Mouse (Mus musculus): ENCODE measurements around the gene Kansl2. TPM values are rescaled to one million over a fixed set of nuclear protein-coding genes. Genes with fewer than 3 reads are reported as not detected.

Kansl2 gene
- polyA plus RNA-seq, 1 experiment from 2014 or later, result 138 TPM

DNA sequence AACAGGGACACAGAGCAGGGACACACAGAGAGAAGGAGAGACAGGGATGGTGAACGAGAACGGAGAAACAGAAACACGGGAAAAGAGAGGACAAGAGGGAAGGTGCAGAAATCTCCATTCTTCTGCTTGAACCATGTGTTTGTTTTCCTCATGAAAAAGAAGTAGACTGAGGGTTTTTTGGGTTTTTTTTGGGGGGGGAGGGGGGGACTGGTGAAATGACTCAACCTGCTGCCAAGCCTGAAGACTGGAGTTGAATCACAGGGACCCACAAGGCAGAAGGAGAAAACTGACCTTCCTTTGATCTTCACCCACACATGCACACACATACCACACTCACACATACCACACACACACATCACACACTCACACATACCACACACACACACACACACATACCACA is 30.7 kb downstream of the Kansl2 start:
- Histone ChIP-seq H3K4me3 (ENCODE audit: low read depth, low read length) (no peak overlapping the region), H3K36me3 (ENCODE audit: control insufficient read depth, insufficient read depth, low read length) (no peaks in the 10 kb centered on the region), H3K27ac (ENCODE audit: low read depth, low read length) (no peak overlapping the region), H3K4me2 (ENCODE audit: low read depth, low read length, severe bottlenecking) (no peak overlapping the region), H3K27me3 (ENCODE audit: control insufficient read depth, insufficient read depth, low read length) (no peaks in the 10 kb centered on the region), H3K9me3 (ENCODE audit: control insufficient read depth, low read length) (no peaks in the 10 kb centered on the region), H3K9ac (ENCODE audit: low read length) (no peak overlapping the region), H3K4me1 (replicated peaks; ENCODE audit: control insufficient read depth, insufficient read depth, low read length) (no peaks in the 10 kb centered on the region)
- ATAC-seq (replicated peaks; ENCODE audit: low FRiP score) (no peak), DNase-seq (ENCODE audit: low spot score) (no peak)
- 85% methylated on average over 3 of the region's 3 CpGs for WGBS

DNA sequence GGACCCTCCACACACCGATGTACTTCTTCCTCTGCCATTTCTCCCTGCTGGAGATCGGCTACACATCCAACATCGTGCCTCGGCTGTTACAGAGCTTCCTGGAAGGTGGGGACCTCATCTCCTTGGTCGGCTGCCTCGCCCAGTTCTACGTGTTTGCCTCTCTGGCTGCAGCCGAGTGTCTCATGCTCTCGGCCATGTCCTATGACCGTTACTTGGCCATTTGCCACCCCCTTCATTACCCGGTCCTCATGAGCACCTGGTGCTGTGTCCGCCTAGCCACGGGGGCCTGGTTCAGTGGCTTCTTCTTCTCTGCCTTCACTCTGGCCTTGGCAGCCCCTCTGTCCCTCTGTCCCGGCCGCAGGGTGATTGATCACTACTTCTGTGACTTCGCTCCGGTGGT is 36.4 kb downstream of the Kansl2 start:
- H3K9me3 ChIP-seq (ENCODE audit: control insufficient read depth, low read length), result no peaks in the 10 kb centered on the region
- H3K27me3 ChIP-seq (ENCODE audit: control insufficient read depth, insufficient read depth, low read length), result no peaks in the 10 kb centered on the region
- H3K4me3 ChIP-seq (ENCODE audit: low read depth, low read length), result no peak overlapping the region
- H3K36me3 ChIP-seq (ENCODE audit: control insufficient read depth, insufficient read depth, low read length), result no peaks in the 10 kb centered on the region
- DNase-seq (ENCODE audit: low spot score) (no peak), ATAC-seq (replicated peaks; ENCODE audit: low FRiP score) (no peak)
- H3K27ac ChIP-seq (ENCODE audit: low read depth, low read length), result no peak overlapping the region
- H3K4me1 ChIP-seq (replicated peaks; ENCODE audit: control insufficient read depth, insufficient read depth, low read length), result no peaks in the 10 kb centered on the region
- no peak overlapping the region for H3K9ac ChIP-seq (ENCODE audit: low read length)
- no peak overlapping the region for H3K4me2 ChIP-seq (ENCODE audit: low read depth, low read length, severe bottlenecking)
- WGBS, result 90% methylated on average over 17 of the region's 17 CpGs

DNA sequence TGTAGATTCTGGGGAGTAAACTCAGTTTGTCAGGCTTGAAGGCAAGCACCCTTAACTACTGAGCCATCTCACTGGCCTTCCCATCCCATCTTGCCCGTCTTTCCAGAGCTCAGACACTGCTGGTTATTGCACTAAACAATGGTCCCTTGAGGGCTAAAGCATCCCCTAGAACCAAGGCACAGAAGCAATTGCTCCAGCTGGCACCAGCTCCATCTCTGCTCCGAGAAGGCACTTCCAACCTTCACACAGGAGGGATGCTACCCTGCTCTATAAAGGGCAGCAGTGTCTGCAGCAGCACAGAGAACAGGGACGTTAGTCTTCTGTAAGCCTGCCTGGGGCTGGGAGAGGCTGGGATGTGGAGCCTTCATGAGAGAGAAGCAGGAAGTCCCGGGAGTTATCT is 42.0 kb downstream of the Kansl2 start, which contains the start of gene Olfr279:
Gene Olfr279, plus strand, starts transcription at position 301 of the 400 bp plus-strand sequence.
- Histone ChIP-seq H3K4me1 (replicated peaks; ENCODE audit: control insufficient read depth, insufficient read depth, low read length) (no peaks in the 10 kb centered on the region), H3K36me3 (ENCODE audit: control insufficient read depth, insufficient read depth, low read length) (no peaks in the 10 kb centered on the region), H3K4me2 (ENCODE audit: low read depth, low read length, severe bottlenecking) (no peak within 1 kb of the TSS), H3K27me3 (ENCODE audit: control insufficient read depth, insufficient read depth, low read length) (no peaks in the 10 kb centered on the region), H3K9me3 (ENCODE audit: control insufficient read depth, low read length) (no peaks in the 10 kb centered on the region), H3K9ac (ENCODE audit: low read length) (no peak within 1 kb of the TSS), H3K4me3 (ENCODE audit: low read depth, low read length) (no peak within 1 kb of the TSS), H3K27ac (ENCODE audit: low read depth, low read length) (no peak within 1 kb of the TSS)
- 55% methylated on average over 4 of the region's 4 CpGs for WGBS
- ATAC-seq (replicated peaks; ENCODE audit: low FRiP score) (no peak), DNase-seq (ENCODE audit: low spot score) (no peak)

DNA sequence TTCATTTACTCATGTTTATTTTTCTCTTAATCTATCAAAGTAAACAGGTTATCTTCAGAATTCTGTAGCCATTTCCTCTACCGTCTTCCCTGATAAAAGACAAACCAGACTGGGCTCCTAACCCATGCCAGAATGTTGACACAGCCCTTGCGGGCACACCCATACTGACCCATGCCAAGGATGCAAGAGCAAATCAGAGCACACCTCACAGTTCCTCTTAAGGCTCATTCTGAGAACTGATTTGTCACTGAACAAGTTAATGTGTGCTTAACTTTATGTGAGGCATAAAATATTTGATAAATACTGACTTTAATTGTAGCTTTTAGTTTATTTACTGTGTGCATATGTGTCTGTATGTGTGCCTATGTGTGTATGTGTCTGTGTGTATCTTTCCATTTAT is 42.7 kb downstream of the Kansl2 start:
- no peak for ATAC-seq (replicated peaks; ENCODE audit: low FRiP score)
- 86% methylated on average over 2 of the region's 2 CpGs for WGBS
- no peak for DNase-seq (ENCODE audit: low spot score)

DNA sequence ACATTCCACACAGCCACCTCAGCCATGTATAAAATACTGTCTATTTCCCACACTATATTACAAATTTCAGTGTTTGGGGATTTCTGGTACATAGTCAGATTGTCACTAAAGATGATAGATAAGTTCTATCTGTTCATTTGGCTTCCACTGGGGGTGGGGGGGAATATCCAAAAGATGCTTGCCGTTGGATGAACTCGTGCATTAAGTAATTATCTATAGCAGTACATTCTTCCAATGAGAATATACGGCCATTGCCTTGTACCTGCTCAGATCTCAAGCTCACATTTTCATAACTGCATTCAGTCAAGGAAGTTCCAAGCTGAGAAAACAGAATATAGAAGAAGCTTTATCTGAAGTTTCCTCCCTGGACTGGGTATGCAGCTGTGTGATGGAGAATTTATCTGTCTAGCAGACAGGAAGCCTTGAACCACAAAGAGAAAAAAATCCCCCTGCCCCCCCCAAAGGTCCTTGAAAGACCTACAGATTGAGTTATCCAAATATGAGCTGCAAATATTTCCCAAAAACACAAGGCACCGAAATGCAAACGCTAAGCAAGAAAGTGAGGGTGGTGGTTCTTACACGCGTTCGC is 47.5 kb downstream of the Kansl2 start:
- WGBS, result 96% methylated on average over 8 of the region's 8 CpGs
- Histone ChIP-seq H3K36me3 (ENCODE audit: control insufficient read depth, insufficient read depth, low read length) (no peaks in the 10 kb centered on the region), H3K4me1 (replicated peaks; ENCODE audit: control insufficient read depth, insufficient read depth, low read length) (no peaks in the 10 kb centered on the region), H3K9me3 (ENCODE audit: control insufficient read depth, low read length) (no peaks in the 10 kb centered on the region), H3K4me2 (ENCODE audit: low read depth, low read length, severe bottlenecking) (no peak overlapping the region), H3K4me3 (ENCODE audit: low read depth, low read length) (no peak overlapping the region), H3K9ac (ENCODE audit: low read length) (no peak overlapping the region), H3K27me3 (ENCODE audit: control insufficient read depth, insufficient read depth, low read length) (no peaks in the 10 kb centered on the region), H3K27ac (ENCODE audit: low read depth, low read length) (no peak overlapping the region)
- DNase-seq (ENCODE audit: low spot score) (no peak), ATAC-seq (replicated peaks; ENCODE audit: low FRiP score) (no peak)

More for the DNA sequence above, 42.7 kb downstream of the Kansl2 start:
- no peaks in the 10 kb centered on the region for H3K4me1 ChIP-seq (replicated peaks; ENCODE audit: control insufficient read depth, insufficient read depth, low read length)
- H3K4me3 ChIP-seq (ENCODE audit: low read depth, low read length), result no peak overlapping the region
- H3K9me3 ChIP-seq (ENCODE audit: control insufficient read depth, low read length), result no peaks in the 10 kb centered on the region
- no peaks in the 10 kb centered on the region for H3K36me3 ChIP-seq (ENCODE audit: control insufficient read depth, insufficient read depth, low read length)
- no peak overlapping the region for H3K4me2 ChIP-seq (ENCODE audit: low read depth, low read length, severe bottlenecking)
- H3K27ac ChIP-seq (ENCODE audit: low read depth, low read length), result no peak overlapping the region
- H3K9ac ChIP-seq (ENCODE audit: low read length), result no peak overlapping the region
- no peaks in the 10 kb centered on the region for H3K27me3 ChIP-seq (ENCODE audit: control insufficient read depth, insufficient read depth, low read length)

DNA sequence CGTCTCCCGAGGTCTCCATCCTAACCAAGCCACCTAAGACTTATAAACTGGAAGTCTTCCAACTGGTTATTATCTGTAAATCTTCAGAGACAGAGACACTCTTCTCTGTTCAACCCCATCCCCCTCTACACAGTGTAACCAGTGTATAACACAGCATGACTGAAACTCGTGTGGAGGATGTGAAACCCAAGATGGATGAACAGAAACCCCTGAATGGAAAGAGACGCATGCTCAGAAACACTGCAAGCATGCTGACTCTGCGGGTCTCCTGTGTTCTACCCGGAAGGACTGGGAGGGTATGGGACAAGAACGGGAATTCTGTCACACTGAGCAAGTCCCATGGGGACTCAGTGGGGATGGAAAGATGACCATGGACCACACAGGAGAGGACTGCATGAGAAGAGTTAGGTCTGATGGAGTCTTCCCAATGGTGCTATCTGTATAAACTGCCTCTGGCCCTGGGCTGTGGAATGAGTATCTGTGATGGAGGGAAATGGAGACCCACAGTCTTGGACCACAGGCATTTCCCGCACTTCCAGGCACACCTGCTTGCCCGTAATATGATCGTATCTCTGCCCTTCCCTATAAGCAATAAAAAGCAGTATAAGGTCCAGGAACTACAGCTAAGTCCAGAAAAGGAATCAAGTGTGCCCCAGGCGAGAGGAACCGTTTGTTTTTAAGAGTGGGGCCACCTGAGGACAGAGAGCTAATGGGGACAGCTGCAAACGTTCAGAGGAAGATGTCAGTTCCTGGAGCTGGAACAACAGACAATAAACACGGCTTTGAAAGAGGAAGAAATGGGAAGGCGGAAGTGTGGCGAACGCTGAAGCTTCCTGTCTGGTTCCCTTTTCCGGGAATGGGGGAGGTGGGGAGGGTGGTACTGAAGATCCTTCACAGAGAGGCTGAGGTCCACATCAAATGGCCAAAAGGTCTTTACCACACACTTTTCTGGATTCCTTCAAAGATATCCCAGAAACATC is 49.9 kb downstream of the Kansl2 start:
- no peak overlapping the region for H3K9ac ChIP-seq (ENCODE audit: low read length)
- no peak overlapping the region for H3K4me3 ChIP-seq (ENCODE audit: low read depth, low read length)
- H3K9me3 ChIP-seq (ENCODE audit: control insufficient read depth, low read length), result no peaks in the 10 kb centered on the region
- no peak overlapping the region for H3K4me2 ChIP-seq (ENCODE audit: low read depth, low read length, severe bottlenecking)
- no peak for ATAC-seq (replicated peaks; ENCODE audit: low FRiP score)
- no peaks in the 10 kb centered on the region for H3K36me3 ChIP-seq (ENCODE audit: control insufficient read depth, insufficient read depth, low read length)
- no peaks in the 10 kb centered on the region for H3K4me1 ChIP-seq (replicated peaks; ENCODE audit: control insufficient read depth, insufficient read depth, low read length)
- DNase-seq (ENCODE audit: low spot score), result no peak
- H3K27ac ChIP-seq (ENCODE audit: low read depth, low read length), result no peak overlapping the region
- WGBS, result 82% methylated on average over 18 of the region's 18 CpGs
- no peaks in the 10 kb centered on the region for H3K27me3 ChIP-seq (ENCODE audit: control insufficient read depth, insufficient read depth, low read length)

DNA sequence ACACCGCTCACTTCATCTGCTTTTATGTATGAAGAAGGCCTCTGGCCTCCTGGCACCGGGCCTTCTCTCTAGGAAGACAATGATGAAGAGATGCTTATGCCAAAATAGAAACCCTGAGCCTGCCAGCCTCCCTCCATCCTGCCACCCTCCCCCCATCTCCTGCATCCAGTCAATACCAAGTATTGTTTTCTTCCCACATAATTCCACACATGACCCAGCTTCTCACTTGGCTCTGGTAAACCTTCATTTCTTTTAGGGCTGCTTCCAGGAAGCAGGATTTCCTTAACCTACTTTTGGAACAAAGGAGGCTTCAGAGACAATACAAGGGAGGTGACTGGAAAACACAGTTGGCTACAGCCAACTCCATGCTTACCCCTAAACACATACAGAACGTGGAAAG is 51.4 kb downstream of the Kansl2 start, which contains the start of gene Lalba:
Gene Lalba, minus strand, starts transcription at position 21 of the 400 bp plus-strand sequence.
- H3K4me1 ChIP-seq (replicated peaks; ENCODE audit: control insufficient read depth, insufficient read depth, low read length), result no peaks in the 10 kb centered on the region
- H3K36me3 ChIP-seq (ENCODE audit: control insufficient read depth, insufficient read depth, low read length), result no peaks in the 10 kb centered on the region
- no peaks in the 10 kb centered on the region for H3K9me3 ChIP-seq (ENCODE audit: control insufficient read depth, low read length)
- H3K4me2 ChIP-seq (ENCODE audit: low read depth, low read length, severe bottlenecking), result no peak within 1 kb of the TSS
- no peak within 1 kb of the TSS for H3K9ac ChIP-seq (ENCODE audit: low read length)
- no peak within 1 kb of the TSS for H3K4me3 ChIP-seq (ENCODE audit: low read depth, low read length)
- 68% methylated on average over 3 of the region's 3 CpGs for WGBS
- ATAC-seq (replicated peaks; ENCODE audit: low FRiP score) (no peak), DNase-seq (ENCODE audit: low spot score) (no peak)
- no peak within 1 kb of the TSS for H3K27ac ChIP-seq (ENCODE audit: low read depth, low read length)
- no peaks in the 10 kb centered on the region for H3K27me3 ChIP-seq (ENCODE audit: control insufficient read depth, insufficient read depth, low read length)

DNA sequence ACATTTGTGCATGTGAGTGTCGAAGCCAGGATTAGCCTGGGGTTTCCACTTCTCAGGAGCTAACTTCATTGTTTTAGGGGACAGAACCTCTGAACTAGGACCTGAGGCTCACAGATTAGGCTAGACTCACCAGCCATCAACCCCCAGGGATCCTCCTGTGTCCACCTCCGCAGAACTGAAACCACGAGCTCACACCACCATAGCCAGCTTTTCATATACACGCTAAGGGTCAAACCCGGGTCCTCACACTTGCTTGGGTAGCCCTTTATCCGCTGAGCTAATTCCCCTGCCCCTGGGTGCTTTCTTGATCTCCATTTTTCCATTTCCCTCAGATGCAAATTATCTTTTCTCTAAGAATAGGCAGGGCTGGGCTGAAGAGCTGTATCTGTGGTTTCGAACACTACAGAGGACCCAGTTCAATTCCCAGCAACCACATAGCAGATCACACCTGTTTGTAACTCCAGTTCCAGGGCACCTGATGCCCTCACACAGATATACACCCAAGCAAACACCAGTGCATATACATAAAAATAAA is 54.4 kb downstream of the Kansl2 start:
- Histone ChIP-seq H3K9ac (ENCODE audit: low read length) (no peak overlapping the region), H3K4me3 (ENCODE audit: low read depth, low read length) (no peak overlapping the region), H3K36me3 (ENCODE audit: control insufficient read depth, insufficient read depth, low read length) (no peaks in the 10 kb centered on the region), H3K4me1 (replicated peaks; ENCODE audit: control insufficient read depth, insufficient read depth, low read length) (no peaks in the 10 kb centered on the region), H3K4me2 (ENCODE audit: low read depth, low read length, severe bottlenecking) (no peak overlapping the region), H3K9me3 (ENCODE audit: control insufficient read depth, low read length) (no peaks in the 10 kb centered on the region), H3K27ac (ENCODE audit: low read depth, low read length) (no peak overlapping the region), H3K27me3 (ENCODE audit: control insufficient read depth, insufficient read depth, low read length) (no peaks in the 10 kb centered on the region)
- DNase-seq (ENCODE audit: low spot score) (no peak), ATAC-seq (replicated peaks; ENCODE audit: low FRiP score) (no peak)
- 71% methylated on average over 7 of the region's 7 CpGs for WGBS
